Mouse (Mus musculus) midbrain, embryonic 11.5 days (tissue): ENCODE data around the gene Cad. TPM values are rescaled to one million over a fixed set of nuclear protein-coding genes. Genes with fewer than 3 reads are reported as not detected.

Source experiments
- ATAC-seq: fragments of 200-750 bp; cut with Nextera tagmentation; 2 replicates; pipeline ENCODE4 v1.8.0; 2017; ENCODE audit warnings: moderate TSS enrichment, moderate library complexity; ENCODE audit not compliant: low FRiP score
- DNase-seq: peaks from one replicate; pipeline ENCODE4 v3.0.0; 2015; ENCODE audit warnings: low spot score; ENCODE audit errors: missing footprints
- H3K27ac ChIP-seq: fragments of 300-500 bp; sonication (generic); 2 replicates; pipeline ENCODE4 v1.5.1; 2014; ENCODE audit warnings: low read depth, low read length
- H3K27me3 ChIP-seq: fragments of 300-500 bp; sonication (generic); 2 replicates; pipeline ENCODE4 v1.6.1; 2014; ENCODE audit warnings: mild to moderate bottlenecking, low read length, moderate library complexity, mixed read lengths; ENCODE audit not compliant: control insufficient read depth, insufficient read depth
- H3K36me3 ChIP-seq: fragments of 300-500 bp; sonication (generic); 2 replicates; pipeline ENCODE4 v1.6.1; 2014; ENCODE audit warnings: mild to moderate bottlenecking, low read length, moderate library complexity, mixed read lengths; ENCODE audit not compliant: control insufficient read depth, insufficient read depth
- H3K4me1 ChIP-seq: fragments of 300-500 bp; sonication (generic); 2 replicates; pipeline ENCODE4 v1.6.1; 2014; ENCODE audit warnings: low read length; ENCODE audit not compliant: control insufficient read depth, insufficient read depth
- H3K4me2 ChIP-seq: fragments of 300-500 bp; sonication (generic); 2 replicates; pipeline ENCODE4 v1.6.1; 2014; ENCODE audit warnings: mild to moderate bottlenecking, moderate library complexity
- H3K4me3 ChIP-seq: fragments of 300-500 bp; sonication (generic); 2 replicates; pipeline ENCODE4 v1.5.1; 2014; ENCODE audit warnings: low read depth, low read length
- H3K9ac ChIP-seq: fragments of 300-500 bp; sonication (generic); 2 replicates; pipeline ENCODE4 v1.6.1; 2014; ENCODE audit warnings: low read length
- H3K9me3 ChIP-seq: fragments of 300-500 bp; sonication (generic); 2 replicates; pipeline ENCODE4 v1.6.1; 2016; ENCODE audit warnings: low read length; ENCODE audit not compliant: control insufficient read depth
- WGBS: fragments of 180-500 bp; shearing (Covaris S2); extraction: QIAGEN DNeasy Blood & Tissue Kit; methylation state at CpG from one replicate; pipeline ENCODE4 v1.1.7; 2014; 5-methylcytosine and 5-hydroxymethylcytosine counted together
- polyA plus RNA-seq: library from polyadenylated mRNA; unstranded; fragments of >200 nt; fragmentation: Nextera tagmentation; extraction: Ambion mirVana; gene quantifications from 2 replicates; pipeline ENCODE4 v1.2.1, GENCODE M21; 2014

Cad gene
- polyA plus RNA-seq, 1 experiment from 2014 or later = 22.2 TPM

GRCm38 (mm10) chr5:31121111-31121510, 66.5 kb downstream of the Cad start:
- ATAC-seq (no peak), DNase-seq (no peak)
- Histone ChIP-seq H3K9ac (no peak overlapping the region), H3K36me3 (no peaks in the 10 kb centered on the region), H3K27ac (no peak overlapping the region), H3K4me1 (no peaks in the 10 kb centered on the region), H3K27me3 (no peaks in the 10 kb centered on the region), H3K4me2 (no peak overlapping the region), H3K4me3 (no peak overlapping the region), H3K9me3 (no peaks in the 10 kb centered on the region)
- WGBS = 89% methylated on average over 8 of the region's 8 CpGs

GRCm38 (mm10) chr5:31123481-31123880, 68.9 kb downstream of the Cad start:
- no peaks in the 10 kb centered on the region for H3K27me3 ChIP-seq
- no peak for ATAC-seq
- H3K4me2 ChIP-seq = no peak overlapping the region
- 42% methylated on average over 2 of the region's 2 CpGs for WGBS
- H3K4me3 ChIP-seq = no peak overlapping the region
- no peaks in the 10 kb centered on the region for H3K36me3 ChIP-seq
- no peaks in the 10 kb centered on the region for H3K9me3 ChIP-seq
- no peak overlapping the region for H3K27ac ChIP-seq
- H3K9ac ChIP-seq = no peak overlapping the region
- DNase-seq = peak; percentile 84
- H3K4me1 ChIP-seq = no peaks in the 10 kb centered on the region

- ATAC-seq (no peak), DNase-seq (no peak)
- Histone ChIP-seq H3K36me3 (no peaks in the 10 kb centered on the region), H3K4me1 (no peaks in the 10 kb centered on the region), H3K9me3 (no peaks in the 10 kb centered on the region), H3K4me3 (no peak overlapping the region), H3K4me2 (no peak overlapping the region), H3K9ac (no peak overlapping the region), H3K27ac (no peak overlapping the region), H3K27me3 (no peaks in the 10 kb centered on the region)
- WGBS = 42% methylated on average over 5 of the region's 5 CpGs
Observed at GRCm38 (mm10) chr5:31126050-31126449, 71.5 kb downstream of the Cad start.

Other genes with a start within 250 kb of the Cad start
- 35.0 and 40.5 TPM in 2 replicates for gene Mapre3, start 240.1 kb upstream of the Cad start, polyA plus RNA-seq
- 32.5 and 35.4 TPM in 2 replicates for gene Tmem214, start 186.8 kb upstream of the Cad start, polyA plus RNA-seq
- gene Agbl5, start 166.1 kb upstream of the Cad start, polyA plus RNA-seq = 22.0 and 22.3 TPM in 2 replicates
- gene Ost4, start 147.0 kb upstream of the Cad start, polyA plus RNA-seq = 340 and 376 TPM in 2 replicates
- 28.1 and 30.3 TPM in 2 replicates for gene Emilin1, start 141.4 kb upstream of the Cad start, polyA plus RNA-seq
- gene Khk, start 133.3 kb upstream of the Cad start, polyA plus RNA-seq = 4.6 and 6.9 TPM in 2 replicates
- 6.7 and 8.5 TPM in 2 replicates for gene Cgref1, start 109.2 kb upstream of the Cad start, polyA plus RNA-seq
- 89.4 and 91.0 TPM in 2 replicates for gene Preb, start 94.4 kb upstream of the Cad start, polyA plus RNA-seq
- not detected in 2 replicates for gene Tcf23, start 86.1 kb upstream of the Cad start, polyA plus RNA-seq
- 105 and 107 TPM in 2 replicates for gene Atraid, start 6.5 kb upstream of the Cad start, polyA plus RNA-seq
- gene Slc5a6, start 5.9 kb upstream of the Cad start, polyA plus RNA-seq = 7.3 and 8.3 TPM in 2 replicates
- not detected in 2 replicates for gene Dnajc5g, start 51.5 kb downstream of the Cad start, polyA plus RNA-seq
- gene Slc30a3, start 53.5 kb downstream of the Cad start, polyA plus RNA-seq = 6.9 and 7.2 TPM in 2 replicates
- not detected in 2 replicates for gene Trim54, start 61.9 kb downstream of the Cad start, polyA plus RNA-seq
- gene Ucn, start 84.0 kb downstream of the Cad start, polyA plus RNA-seq = not detected in 2 replicates
- gene Mpv17, start 99.5 kb downstream of the Cad start, polyA plus RNA-seq = 48.7 and 49.8 TPM in 2 replicates
- gene Gm29609, start 125.1 kb downstream of the Cad start, polyA plus RNA-seq = 0.78 and 1.9 TPM in 2 replicates
- 71.9 and 72.5 TPM in 2 replicates for gene Gtf3c2, start 125.4 kb downstream of the Cad start, polyA plus RNA-seq
- gene Snx17, start 138.4 kb downstream of the Cad start, polyA plus RNA-seq = 150 and 155 TPM in 2 replicates
- 62.0 and 63.9 TPM in 2 replicates for gene Eif2b4, start 138.7 kb downstream of the Cad start, polyA plus RNA-seq
- 4.2 and 6.5 TPM in 2 replicates for gene Zfp513, start 147.5 kb downstream of the Cad start, polyA plus RNA-seq
- gene Ppm1g, start 165.9 kb downstream of the Cad start, polyA plus RNA-seq = 156 and 164 TPM in 2 replicates
- 147 and 148 TPM in 2 replicates for gene Nrbp1, start 186.1 kb downstream of the Cad start, polyA plus RNA-seq
- gene Gm9970, start 186.5 kb downstream of the Cad start, polyA plus RNA-seq = 1.3 TPM in 1 of 2 replicates, not detected in the other
- 2.6 and 3.4 TPM in 2 replicates for gene Krtcap3, start 196.9 kb downstream of the Cad start, polyA plus RNA-seq
- 25.6 and 31.9 TPM in 2 replicates for gene Ift172, start 236.3 kb downstream of the Cad start, polyA plus RNA-seq
- gene Fndc4, start 241.3 kb downstream of the Cad start, polyA plus RNA-seq = 43.3 and 54.0 TPM in 2 replicates
- gene Gckr, start 242.7 kb downstream of the Cad start, polyA plus RNA-seq = 0.11 and 0.22 TPM in 2 replicates